Mouse (Mus musculus): ENCODE results near the gene Dyrk2. TPM values are rescaled to one million over a fixed set of nuclear protein-coding genes. Genes with fewer than 3 reads are reported as not detected.

Gene Dyrk2
- total and polyA plus RNA-seq, 3 experiments: 7.1 to 9.5 TPM; not detected in 1

DNA sequence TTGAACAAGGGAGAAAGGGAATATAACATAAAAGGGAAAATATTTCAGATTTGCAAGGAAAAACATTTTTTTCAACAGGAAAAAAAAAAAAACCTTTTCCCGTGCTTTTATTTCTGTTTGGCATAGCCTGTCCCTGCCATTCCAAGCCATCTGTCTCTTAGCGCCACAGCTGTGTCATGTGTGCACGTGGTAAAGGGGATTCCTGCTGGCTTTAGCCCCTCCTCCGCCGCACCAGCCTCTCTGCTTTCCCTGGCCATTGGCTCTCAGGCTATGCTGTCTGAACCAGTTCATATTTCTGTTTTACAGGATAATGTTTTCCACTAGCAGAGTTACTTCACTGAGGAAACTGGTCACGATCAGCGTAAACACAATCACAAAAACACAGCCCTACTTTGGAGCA is 49.1 kb downstream of the Dyrk2 start:
- no peaks in the 10 kb centered on the region for H3K9me3 ChIP-seq (replicated peaks; ENCODE audit: insufficient read depth, low read length)
- H3K27ac ChIP-seq (ENCODE audit: control insufficient read depth, low read depth, low read length): no peak overlapping the region
- no peaks in the 10 kb centered on the region for H3K36me3 ChIP-seq (ENCODE audit: control insufficient read depth in 1 of 2, insufficient read depth in 2 of 2, low read length in 2 of 2)
- no peak overlapping the region for H3K4me3 ChIP-seq (ENCODE audit: control insufficient read depth in 1 of 2, insufficient read depth in 1 of 2, low read depth in 2 of 2, low read length in 2 of 2)
- H3K4me1 ChIP-seq (ENCODE audit: control insufficient read depth in 1 of 2, insufficient read depth in 2 of 2, low read length in 2 of 2): no peaks in the 10 kb centered on the region
- TF ChIP-seq RAD21 (IDR thresholded peaks at IDR 0.05; ENCODE audit: low read depth, low read length): no peak
- TF ChIP-seq USF2 (IDR thresholded peaks at IDR 0.05; ENCODE audit: borderline replicate concordance in 1 of 2, insufficient read depth in 1 of 2, low read depth in 1 of 2, low read length in 2 of 2): no peak
- TF ChIP-seq USF1 (IDR thresholded peaks at IDR 0.05; ENCODE audit: low read depth, low read length): no peak
- no peak for TF ChIP-seq ELF1 (IDR thresholded peaks at IDR 0.05; ENCODE audit: low read depth, low read length)
- no peak for TF ChIP-seq ETS1 (IDR thresholded peaks at IDR 0.05; ENCODE audit: low read depth, low read length)
- TF ChIP-seq MXI1 (IDR thresholded peaks at IDR 0.05; ENCODE audit: low read depth, low read length): no peak
- TF ChIP-seq NRF1 (IDR thresholded peaks at IDR 0.05; ENCODE audit: insufficient read depth, low read depth, low read length, poor library complexity, severe bottlenecking): no peak
- TF ChIP-seq JUND (IDR thresholded peaks at IDR 0.05; ENCODE audit: low read depth, low read length): no peak
- TF ChIP-seq MYB (IDR thresholded peaks at IDR 0.05; ENCODE audit: low read depth, low read length): no peak
- TF ChIP-seq MAX (IDR thresholded peaks at IDR 0.05; ENCODE audit: low read length): no peak
- TF ChIP-seq HCFC1 (IDR thresholded peaks at IDR 0.05; ENCODE audit: low read depth, low read length): no peak
- H3K79me2 ChIP-seq (ENCODE audit: control insufficient read depth, insufficient read depth, low read length, poor library complexity): no peaks in the 10 kb centered on the region
- H3K27me3 ChIP-seq (ENCODE audit: control insufficient read depth in 1 of 2, insufficient read depth in 2 of 2, low read length in 2 of 2): no peaks in the 10 kb centered on the region
- no peak overlapping the region for H3K9ac ChIP-seq (ENCODE audit: control insufficient read depth, low read depth, low read length, poor library complexity, severe bottlenecking)
- no peak for DNase-seq (ENCODE audit: low read depth, low spot score)

DNA sequence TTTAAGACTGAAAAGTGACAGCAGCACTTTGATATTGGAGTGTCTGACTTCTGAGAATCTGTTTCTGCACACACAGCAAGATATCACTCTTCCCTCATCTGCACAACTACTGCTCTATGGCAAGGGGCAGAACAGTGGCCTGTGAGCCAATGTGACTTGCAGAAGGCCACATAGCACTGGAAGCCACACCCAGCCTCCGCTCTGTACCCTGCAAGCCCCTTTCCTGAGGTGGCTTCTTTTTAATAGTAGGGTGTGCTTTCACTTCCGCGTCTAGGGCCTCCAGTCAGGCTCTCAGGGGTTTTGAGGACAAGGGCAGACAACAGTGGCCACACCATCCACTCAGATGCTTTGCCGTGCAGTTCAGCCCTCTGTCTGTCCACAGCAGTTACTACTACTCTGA is 50.2 kb downstream of the Dyrk2 start:
- TF ChIP-seq USF2 (IDR thresholded peaks at IDR 0.05; ENCODE audit: borderline replicate concordance in 1 of 2, insufficient read depth in 1 of 2, low read depth in 1 of 2, low read length in 2 of 2) (no peak), CTCF (IDR thresholded peaks at IDR 0.05 in 2 of 3, conservative IDR thresholded peaks at IDR 0.05 in 1 of 3; ENCODE audit: control insufficient read depth in 1 of 3, insufficient read depth in 1 of 3, low read depth in 2 of 3, low read length in 3 of 3, poor library complexity in 1 of 3, severe bottlenecking in 1 of 3) (no peak), MYB (IDR thresholded peaks at IDR 0.05; ENCODE audit: low read depth, low read length) (no peak), POLR2A (IDR thresholded peaks at IDR 0.05; ENCODE audit: control insufficient read depth in 1 of 2, insufficient read depth in 1 of 2, low read depth in 1 of 2, low read length in 2 of 2, poor library complexity in 1 of 2) (no peak), SIN3A (IDR thresholded peaks at IDR 0.05; ENCODE audit: low read length) (no peak), TAL1 (IDR thresholded peaks at IDR 0.05; ENCODE audit: low read length) (no peak), CHD1 (IDR thresholded peaks at IDR 0.05; ENCODE audit: low read depth, low read length) (no peak), GATA1 (IDR thresholded peaks at IDR 0.05; ENCODE audit: low read depth, low read length) (no peak), POLR2AphosphoS5 (IDR thresholded peaks at IDR 0.05; ENCODE audit: borderline replicate concordance, low read depth, low read length) (no peak), EP300 (IDR thresholded peaks at IDR 0.05; ENCODE audit: low read depth in 1 of 2, low read length in 2 of 2) (no peak), NRF1 (IDR thresholded peaks at IDR 0.05; ENCODE audit: insufficient read depth, low read depth, low read length, poor library complexity, severe bottlenecking) (no peak), ZKSCAN1 (IDR thresholded peaks at IDR 0.05; ENCODE audit: low read depth, low read length) (no peak)
- Histone ChIP-seq H3K9me3 (replicated peaks; ENCODE audit: insufficient read depth, low read length) (no peaks in the 10 kb centered on the region), H3K79me2 (ENCODE audit: control insufficient read depth, insufficient read depth, low read length, poor library complexity) (no peaks in the 10 kb centered on the region), H3K4me3 (ENCODE audit: control insufficient read depth in 1 of 2, insufficient read depth in 1 of 2, low read depth in 2 of 2, low read length in 2 of 2) (no peak overlapping the region), H3K27ac (ENCODE audit: control insufficient read depth, low read depth, low read length) (no peak overlapping the region), H3K36me3 (ENCODE audit: control insufficient read depth in 1 of 2, insufficient read depth in 2 of 2, low read length in 2 of 2) (no peaks in the 10 kb centered on the region), H3K27me3 (ENCODE audit: control insufficient read depth in 1 of 2, insufficient read depth in 2 of 2, low read length in 2 of 2) (no peaks in the 10 kb centered on the region), H3K4me1 (ENCODE audit: control insufficient read depth in 1 of 2, insufficient read depth in 2 of 2, low read length in 2 of 2) (no peaks in the 10 kb centered on the region), H3K9ac (ENCODE audit: control insufficient read depth, low read depth, low read length, poor library complexity, severe bottlenecking) (no peak overlapping the region)
- no peak for DNase-seq (ENCODE audit: low read depth, low spot score)
